Mouse (Mus musculus) hindbrain, embryonic 12.5 days (tissue): Measurements from ENCODE around the gene Cactin. TPM values are rescaled to one million over a fixed set of nuclear protein-coding genes. Genes with fewer than 3 reads are reported as not detected.
A peak's percentile ranks its signal among the peaks of the same experiment; 100 is the strongest.

Experiments
- ATAC-seq: fragments of 200-750 bp; cut with Nextera tagmentation; 2 replicates; pipeline ENCODE4 v1.8.0; 2017; ENCODE audit warnings: moderate TSS enrichment; ENCODE audit not compliant: low FRiP score
- H3K27ac ChIP-seq: fragments of 300-500 bp; sonication (generic); 2 replicates; pipeline ENCODE4 v1.5.1; 2016; ENCODE audit warnings: mild to moderate bottlenecking
- H3K27me3 ChIP-seq: fragments of 300-500 bp; sonication (generic); 2 replicates; pipeline ENCODE4 v1.6.1; 2016; ENCODE audit warnings: mild to moderate bottlenecking
- H3K36me3 ChIP-seq: fragments of 300-500 bp; sonication (generic); 2 replicates; pipeline ENCODE4 v1.6.1; 2016; ENCODE audit warnings: mild to moderate bottlenecking
- H3K4me1 ChIP-seq: fragments of 300-500 bp; sonication (generic); 2 replicates; pipeline ENCODE4 v1.6.1; 2016
- H3K4me2 ChIP-seq: fragments of 300-500 bp; sonication (generic); replicated peaks from 2 replicates; pipeline ENCODE4 v1.6.1; 2016; ENCODE audit warnings: mild to moderate bottlenecking
- H3K4me3 ChIP-seq: fragments of 300-500 bp; sonication (generic); 2 replicates; pipeline ENCODE4 v1.5.1; 2016; ENCODE audit warnings: mild to moderate bottlenecking
- H3K9ac ChIP-seq: fragments of 300-500 bp; sonication (generic); 2 replicates; pipeline ENCODE4 v1.6.1; 2016; ENCODE audit warnings: mild to moderate bottlenecking, moderate library complexity
- H3K9me3 ChIP-seq: fragments of 300-500 bp; sonication (generic); replicated peaks from 2 replicates; pipeline ENCODE4 v1.6.1; 2016; ENCODE audit warnings: mild to moderate bottlenecking
- WGBS: fragments of 180-500 bp; shearing (Covaris S2); methylation state at CpG from one replicate; pipeline ENCODE4 v1.1.7; 2016; 5-methylcytosine and 5-hydroxymethylcytosine counted together
- polyA plus RNA-seq: library from polyadenylated mRNA; unstranded; fragments of >200 nt; fragmentation: Nextera tagmentation; extraction: Ambion mirVana; gene quantifications from 2 replicates; pipeline ENCODE4 v1.2.1, GENCODE M21; 2016

Gene Cactin
- polyA plus RNA-seq, 1 experiment from 2014 or later = 53.3 TPM

DNA sequence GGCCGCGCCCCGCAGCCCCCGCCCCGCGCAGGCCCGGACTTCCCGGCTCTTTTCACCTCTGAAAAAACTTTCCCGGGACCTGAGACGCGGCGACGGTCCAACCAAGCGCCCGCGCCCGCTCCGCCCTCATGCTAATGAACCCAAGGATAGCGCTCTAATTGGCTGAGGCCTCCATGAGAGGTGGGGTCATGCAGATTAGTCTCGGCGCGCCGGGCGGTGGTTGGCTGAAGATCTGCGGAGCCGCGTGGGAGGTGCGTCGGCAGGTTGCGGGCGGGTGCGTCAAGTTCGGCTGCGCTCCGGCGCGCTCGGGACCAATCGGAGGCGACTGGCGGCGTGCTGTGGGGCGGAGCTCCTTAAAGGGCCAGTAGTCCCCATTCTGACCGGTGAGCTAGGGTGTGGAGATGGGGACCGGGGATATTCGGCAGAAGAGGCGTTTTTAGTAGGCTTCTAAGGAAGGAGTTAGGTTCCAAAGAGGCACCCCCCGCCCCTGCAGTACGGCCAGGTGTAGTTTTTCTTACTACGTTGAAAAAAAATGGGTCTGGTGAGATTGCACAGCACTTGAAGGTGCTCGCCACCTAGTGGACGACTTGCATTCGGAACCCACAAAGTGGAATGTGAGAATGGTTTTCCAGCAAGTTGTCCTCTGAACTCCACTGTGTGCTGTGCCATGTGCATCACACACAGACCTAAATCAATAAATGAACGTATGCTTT, 29.6 kb downstream of the Cactin start, which contains the start of gene Hmg20b:
Gene Hmg20b (minus strand): TSS at position 130 of the 713 bp plus-strand sequence.
- Histone ChIP-seq H3K4me2 (peak within 1 kb of the TSS; percentile 92), H3K27me3 (peaks cover 36% of the 10 kb centered on the region), H3K9ac (peak within 1 kb of the TSS; percentile 80), H3K4me1 (peaks cover 29% of the 10 kb centered on the region), H3K27ac (peak within 1 kb of the TSS; percentile 70), H3K36me3 (peaks cover 11% of the 10 kb centered on the region), H3K4me3 (peak within 1 kb of the TSS; percentile 91), H3K9me3 (no peaks in the 10 kb centered on the region)
- peak; percentile 96 for ATAC-seq
- WGBS = under 1% methylated on average over 53 of the region's 54 CpGs

- Histone ChIP-seq H3K4me3 (no peak overlapping the region), H3K9me3 (no peaks in the 10 kb centered on the region), H3K4me1 (peaks cover 26% of the 10 kb centered on the region), H3K36me3 (peaks cover 11% of the 10 kb centered on the region), H3K4me2 (0 out of 2 replicates have a peak overlapping the region, but pooled peaks have one; percentile 8), H3K9ac (no peak overlapping the region), H3K27ac (no peak overlapping the region), H3K27me3 (peaks cover 30% of the 10 kb centered on the region)
- 26% methylated on average over 9 of the region's 9 CpGs for WGBS
- ATAC-seq = no peak
Measured at GRCm38 (mm10) chr10:81351678-81352291, 30.9 kb downstream of the Cactin start.

GRCm38 (mm10) chr10:81354738-81355477, 34.0 kb downstream of the Cactin start:
- no peak overlapping the region for H3K4me3 ChIP-seq
- 71% methylated on average over 9 of the region's 9 CpGs for WGBS
- no peak overlapping the region for H3K9ac ChIP-seq
- no peak overlapping the region for H3K27ac ChIP-seq
- no peak overlapping the region for H3K4me2 ChIP-seq
- H3K9me3 ChIP-seq = no peaks in the 10 kb centered on the region
- ATAC-seq = no peak
- peaks cover 21% of the 10 kb centered on the region for H3K27me3 ChIP-seq
- H3K36me3 ChIP-seq = no peaks in the 10 kb centered on the region
- peaks cover 25% of the 10 kb centered on the region for H3K4me1 ChIP-seq

DNA sequence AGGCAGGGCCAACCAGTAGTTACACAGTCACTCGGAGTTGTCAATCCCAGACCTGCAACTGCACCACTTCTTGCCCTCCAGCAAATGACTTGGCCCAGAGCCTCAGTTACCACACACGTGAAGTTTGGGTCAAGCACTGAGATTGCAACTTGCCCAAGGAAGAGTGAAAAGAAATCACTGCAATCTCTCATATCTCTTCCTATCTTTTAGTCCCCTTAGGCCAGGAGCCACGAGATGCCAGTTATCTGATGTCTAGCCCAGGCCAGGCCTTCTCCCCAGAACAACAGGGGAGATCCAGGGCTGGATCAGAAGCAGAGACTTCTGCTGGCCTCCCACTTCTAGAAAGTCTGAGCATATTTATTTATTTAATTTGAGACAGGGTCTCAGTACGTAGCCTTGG, 34.6 kb downstream of the Cactin start:
- H3K9me3 ChIP-seq = no peaks in the 10 kb centered on the region
- no peak overlapping the region for H3K4me3 ChIP-seq
- no peak overlapping the region for H3K4me2 ChIP-seq
- H3K27ac ChIP-seq = no peak overlapping the region
- no peak overlapping the region for H3K9ac ChIP-seq
- H3K36me3 ChIP-seq = no peaks in the 10 kb centered on the region
- 95% methylated on average over 4 of the region's 4 CpGs for WGBS
- no peak for ATAC-seq
- peaks cover 22% of the 10 kb centered on the region for H3K27me3 ChIP-seq
- H3K4me1 ChIP-seq = peaks cover 28% of the 10 kb centered on the region

GRCm38 (mm10) chr10:81356352-81356990, 35.6 kb downstream of the Cactin start:
- Histone ChIP-seq H3K4me3 (0 out of 2 replicates have a peak overlapping the region, but pooled peaks have one; percentile 77), H3K9me3 (no peaks in the 10 kb centered on the region), H3K4me1 (peaks cover 35% of the 10 kb centered on the region), H3K36me3 (no peaks in the 10 kb centered on the region), H3K27ac (no peak overlapping the region), H3K4me2 (peak overlapping the region; percentile 99), H3K9ac (no peak overlapping the region), H3K27me3 (peaks cover 22% of the 10 kb centered on the region)
- 58% methylated on average over 12 of the region's 12 CpGs for WGBS
- ATAC-seq = no peak

GRCm38 (mm10) chr10:81356991-81357844, 36.3 kb downstream of the Cactin start, which contains the start of gene Mfsd12:
Mfsd12 (plus strand) TSS chr10:81357491.
- peak within 1 kb of the TSS; percentile 40; the same call in 1 of the 2 replicates for H3K27ac ChIP-seq
- peaks cover 35% of the 10 kb centered on the region for H3K4me1 ChIP-seq
- peak within 1 kb of the TSS; percentile 84 for H3K9ac ChIP-seq
- H3K4me3 ChIP-seq = peak within 1 kb of the TSS; percentile 77
- 2% methylated on average over 77 of the region's 79 CpGs for WGBS
- peak within 1 kb of the TSS; percentile 99 for H3K4me2 ChIP-seq
- H3K9me3 ChIP-seq = no peaks in the 10 kb centered on the region
- no peaks in the 10 kb centered on the region for H3K36me3 ChIP-seq
- H3K27me3 ChIP-seq = peaks cover 24% of the 10 kb centered on the region
- ATAC-seq = peak; percentile 90

DNA sequence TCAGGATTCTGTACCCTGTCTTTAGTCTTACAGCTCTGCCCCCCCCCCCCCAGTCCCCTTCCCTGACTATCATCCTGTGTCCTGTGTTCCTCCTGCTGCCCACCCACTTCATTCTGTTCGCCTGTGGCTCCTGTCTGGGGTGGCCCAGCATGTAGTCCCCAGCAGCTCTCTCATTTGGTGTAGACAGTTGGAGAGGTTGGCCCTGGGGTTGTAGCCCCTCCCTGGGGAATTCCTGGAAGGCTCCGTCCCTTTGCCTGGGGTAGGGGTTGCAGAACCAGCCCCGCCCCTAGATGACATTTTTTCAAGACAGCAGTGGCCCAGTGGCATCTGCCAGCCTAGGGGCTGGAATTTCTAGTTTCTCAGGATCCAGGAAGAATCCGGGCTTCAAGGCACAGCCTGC, 37.3 kb downstream of the Cactin start:
- Histone ChIP-seq H3K4me1 (peaks cover 37% of the 10 kb centered on the region), H3K36me3 (no peaks in the 10 kb centered on the region), H3K9ac (peak overlapping the region; percentile 84), H3K4me3 (peak overlapping the region; percentile 77), H3K27ac (no peak overlapping the region), H3K4me2 (peak overlapping the region; percentile 99), H3K27me3 (peaks cover 34% of the 10 kb centered on the region), H3K9me3 (no peaks in the 10 kb centered on the region)
- 27% methylated on average over 4 of the region's 4 CpGs for WGBS
- ATAC-seq = no peak

GRCm38 (mm10) chr10:81358841-81359240, 37.9 kb downstream of the Cactin start:
- no peak for ATAC-seq
- no peak overlapping the region for H3K27ac ChIP-seq
- WGBS = 68% methylated on average over 1 of the region's 1 CpGs
- H3K27me3 ChIP-seq = peaks cover 40% of the 10 kb centered on the region
- H3K36me3 ChIP-seq = no peaks in the 10 kb centered on the region
- no peak overlapping the region for H3K4me3 ChIP-seq
- peaks cover 43% of the 10 kb centered on the region for H3K4me1 ChIP-seq
- peak overlapping the region; percentile 99 for H3K4me2 ChIP-seq
- H3K9me3 ChIP-seq = no peaks in the 10 kb centered on the region
- H3K9ac ChIP-seq = no peak overlapping the region; the same call in 1 of the 2 replicates

DNA sequence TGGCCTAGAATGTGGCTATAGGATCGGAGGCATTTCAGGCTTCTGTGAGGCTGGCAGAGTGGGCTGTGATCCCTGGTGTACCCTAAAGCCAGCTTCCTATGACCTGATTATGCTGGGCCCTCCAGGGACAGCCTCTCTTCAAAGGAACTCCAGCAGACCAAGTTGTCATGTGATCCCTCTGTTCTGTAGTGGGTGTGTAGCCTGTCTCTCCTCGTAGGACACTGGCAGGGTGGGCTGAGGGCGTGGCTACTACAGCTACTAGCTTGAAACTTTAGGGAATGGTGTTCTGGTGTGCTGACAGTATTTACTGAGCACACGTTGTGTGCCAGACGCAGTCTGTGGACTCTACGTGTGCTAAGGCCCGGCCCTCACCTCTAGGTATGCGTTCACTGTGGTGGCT, 39.8 kb downstream of the Cactin start:
- Histone ChIP-seq H3K4me2 (no peak overlapping the region), H3K27ac (no peak overlapping the region), H3K4me3 (no peak overlapping the region), H3K9ac (peak overlapping the region; percentile 1; the same call in 1 of the 2 replicates), H3K27me3 (peaks cover 51% of the 10 kb centered on the region), H3K36me3 (no peaks in the 10 kb centered on the region), H3K9me3 (no peaks in the 10 kb centered on the region), H3K4me1 (peaks cover 62% of the 10 kb centered on the region)
- no peak for ATAC-seq
- WGBS = 72% methylated on average over 8 of the region's 8 CpGs

GRCm38 (mm10) chr10:81362336-81362949, 41.5 kb downstream of the Cactin start:
- peaks cover 46% of the 10 kb centered on the region for H3K27me3 ChIP-seq
- 78% methylated on average over 12 of the region's 12 CpGs for WGBS

More at GRCm38 (mm10) chr10:81362336-81362949, 41.5 kb downstream of the Cactin start:
- Histone ChIP-seq H3K9me3 (no peaks in the 10 kb centered on the region), H3K4me3 (no peak overlapping the region), H3K27ac (no peak overlapping the region), H3K4me1 (peaks cover 67% of the 10 kb centered on the region), H3K9ac (no peak overlapping the region), H3K4me2 (no peak overlapping the region), H3K36me3 (peaks cover 13% of the 10 kb centered on the region)
- no peak for ATAC-seq
